Mouse (Mus musculus) midbrain, postnatal 0 days (tissue): Measurements from ENCODE around the gene Hps6. TPM values are rescaled to one million over a fixed set of nuclear protein-coding genes. Genes with fewer than 3 reads are reported as not detected.

Source experiments
- ATAC-seq: fragments of 200-750 bp; cut with Nextera tagmentation; 2 replicates; pipeline ENCODE4 v1.8.0; 2017; ENCODE audit warnings: moderate number of reproducible peaks, mild to moderate bottlenecking, moderate TSS enrichment, moderate library complexity; ENCODE audit not compliant: low FRiP score
- DNase-seq: peaks from one replicate; pipeline ENCODE4 v3.0.0-alpha.2; 2015; ENCODE audit warnings: low spot score
- H3K27ac ChIP-seq: fragments of 300-500 bp; sonication (generic); 2 replicates; pipeline ENCODE4 v1.5.1; 2014; ENCODE audit warnings: low read depth, mild to moderate bottlenecking, low read length, mixed read lengths
- H3K27me3 ChIP-seq: fragments of 300-500 bp; sonication (generic); 2 replicates; pipeline ENCODE4 v1.6.1; 2014; ENCODE audit warnings: low read length, control low read depth, mixed read lengths; ENCODE audit not compliant: insufficient read depth
- H3K36me3 ChIP-seq: fragments of 300-500 bp; sonication (generic); 2 replicates; pipeline ENCODE4 v1.6.1; 2014; ENCODE audit warnings: low read length, control low read depth, mixed read lengths; ENCODE audit not compliant: insufficient read depth
- H3K4me1 ChIP-seq: fragments of 300-500 bp; sonication (generic); 2 replicates; pipeline ENCODE4 v1.6.1; 2014; ENCODE audit warnings: mild to moderate bottlenecking, control low read depth, antibody characterized with exemption, low read length, mixed read lengths; ENCODE audit not compliant: insufficient read depth
- H3K4me2 ChIP-seq: fragments of 300-500 bp; sonication (generic); 2 replicates; pipeline ENCODE4 v1.6.1; 2014; ENCODE audit warnings: low read depth, mild to moderate bottlenecking, low read length, mixed read lengths; ENCODE audit not compliant: poor library complexity, severe bottlenecking
- H3K4me3 ChIP-seq: fragments of 300-500 bp; sonication (generic); 2 replicates; pipeline ENCODE4 v1.5.1; 2014; ENCODE audit warnings: low read depth, mild to moderate bottlenecking, low read length, moderate library complexity
- H3K9ac ChIP-seq: fragments of 300-500 bp; sonication (generic); replicated peaks from 2 replicates; pipeline ENCODE4 v1.6.1; 2014; ENCODE audit warnings: mild to moderate bottlenecking, low read length, moderate library complexity, mixed read lengths; ENCODE audit not compliant: poor library complexity, severe bottlenecking
- H3K9me3 ChIP-seq: fragments of 300-500 bp; sonication (generic); 2 replicates; pipeline ENCODE4 v1.6.1; 2016; ENCODE audit warnings: low read length, control low read depth
- CTCF ChIP-seq: IDR thresholded peaks from 2 replicates; pipeline ENCODE4 v1.5.1; 2016; ENCODE audit warnings: antibody characterized with exemption, mild to moderate bottlenecking
- WGBS: fragments of 180-500 bp; shearing (Covaris S2); extraction: QIAGEN DNeasy Blood & Tissue Kit; methylation state at CpG from one replicate; pipeline ENCODE4 v1.1.7; 2014; 5-methylcytosine and 5-hydroxymethylcytosine counted together
- polyA plus RNA-seq: library from polyadenylated mRNA; unstranded; fragments of >200 nt; fragmentation: Nextera tagmentation; extraction: Ambion mirVana; gene quantifications from 2 replicates; pipeline ENCODE4 v1.2.1, GENCODE M21; 2015
- total RNA-seq: library from RNA; depleted of rRNA; stranded (reverse); fragments of >200 nt; gene quantifications from 2 replicates; pipeline ENCODE4 v1.2.3, GENCODE M21; 2014

The Hps6 gene
- total and polyA plus RNA-seq, 2 experiments from 2014 or later: 3.9 to 9.4 TPM

DNA sequence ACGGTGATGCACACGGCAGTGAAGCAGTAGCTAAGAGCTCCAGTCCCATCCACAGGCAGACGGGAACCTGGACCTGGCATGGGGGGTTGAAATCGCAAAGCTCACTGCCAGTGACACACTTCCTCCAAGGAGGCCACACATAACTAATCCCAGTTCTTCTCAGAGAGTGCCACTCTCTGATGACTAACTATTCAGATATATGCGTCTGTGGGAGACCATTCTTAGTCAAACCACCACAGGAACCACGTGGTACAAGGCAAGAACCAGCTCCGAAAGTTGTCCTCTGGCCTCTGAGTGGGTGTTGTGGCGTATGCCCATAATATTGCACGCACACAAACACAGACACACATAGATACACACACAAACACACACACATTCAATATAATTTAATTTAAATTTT lies 1.0 kb upstream of the Hps6 start:
- Histone ChIP-seq H3K4me3 (no peak overlapping the region), H3K4me2 (no peak overlapping the region), H3K9ac (no peak overlapping the region), H3K36me3 (no peaks in the 10 kb centered on the region), H3K4me1 (0 out of 2 replicates have a peak, but pooled peaks cover 5% of the 10 kb centered on the region), H3K9me3 (no peaks in the 10 kb centered on the region), H3K27ac (no peak overlapping the region), H3K27me3 (0 out of 2 replicates have a peak, but pooled peaks cover 8% of the 10 kb centered on the region)
- DNase-seq (no peak), ATAC-seq (no peak)
- WGBS: 89% methylated on average over 9 of the region's 9 CpGs
- no peak for TF ChIP-seq CTCF

DNA sequence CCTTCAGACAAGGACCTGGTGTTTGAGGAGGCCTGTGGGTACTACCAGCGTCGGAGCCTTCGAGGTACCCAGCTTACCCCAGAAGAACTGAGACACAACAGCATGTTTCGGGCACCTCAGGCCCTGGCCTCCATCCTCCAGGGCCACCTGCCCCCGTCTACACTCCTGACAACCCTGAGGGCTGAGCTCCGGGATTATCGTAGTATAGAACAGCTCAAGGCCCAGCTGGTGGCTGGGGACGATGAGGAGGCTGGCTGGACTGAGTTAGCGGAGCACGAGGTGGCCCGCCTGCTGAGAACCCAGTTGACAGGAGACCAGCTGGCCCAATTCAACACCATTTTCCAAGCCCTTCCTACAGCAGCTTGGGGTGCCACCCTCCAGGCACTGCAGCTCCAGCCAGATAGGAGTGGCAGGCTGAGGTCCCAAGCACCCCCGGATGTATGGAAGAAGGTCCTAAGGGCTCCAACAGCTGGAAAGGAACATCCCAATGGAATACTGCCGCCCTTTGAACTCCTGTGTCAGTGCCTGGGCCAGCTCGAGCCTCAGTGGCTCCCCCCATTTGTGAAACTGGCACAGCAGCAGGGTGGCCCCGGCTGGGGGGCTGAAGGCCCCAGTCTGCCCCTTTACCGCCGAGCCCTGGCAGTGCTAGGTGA lies 1.6 kb downstream of the Hps6 start:
- Histone ChIP-seq H3K4me3 (no peak overlapping the region), H3K9ac (no peak overlapping the region), H3K9me3 (no peaks in the 10 kb centered on the region), H3K4me1 (0 out of 2 replicates have a peak, but pooled peaks cover 5% of the 10 kb centered on the region), H3K27me3 (0 out of 2 replicates have a peak, but pooled peaks cover 8% of the 10 kb centered on the region), H3K36me3 (no peaks in the 10 kb centered on the region), H3K4me2 (no peak overlapping the region), H3K27ac (no peak overlapping the region)
- no peak for ATAC-seq
- no peak for DNase-seq
- 63% methylated on average over 17 of the region's 17 CpGs for WGBS
- TF ChIP-seq CTCF: no peak

DNA sequence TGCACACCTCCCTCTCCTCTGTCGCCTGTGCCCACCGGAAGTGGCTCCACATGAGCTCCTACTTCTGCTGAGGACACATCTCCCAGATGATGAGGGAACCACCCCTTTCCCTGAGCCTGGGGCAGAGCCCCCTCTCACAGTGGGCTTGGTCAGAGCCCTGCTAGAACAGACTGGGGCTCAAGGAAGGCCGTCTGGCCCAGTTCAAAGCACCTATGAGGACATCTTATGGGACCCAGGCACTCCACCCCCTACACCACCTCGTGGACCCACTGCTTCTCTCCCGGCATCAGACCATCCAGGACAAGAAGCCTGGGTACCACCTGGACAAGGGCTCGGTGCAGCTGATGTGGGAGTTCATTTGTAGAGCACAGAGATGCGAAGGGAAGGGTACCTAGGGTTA lies 2.4 kb downstream of the Hps6 start:
- no peak for ATAC-seq
- H3K4me2 ChIP-seq: no peak overlapping the region
- H3K27me3 ChIP-seq: 0 out of 2 replicates have a peak, but pooled peaks cover 8% of the 10 kb centered on the region
- no peaks in the 10 kb centered on the region for H3K9me3 ChIP-seq
- 0 out of 2 replicates have a peak, but pooled peaks cover 5% of the 10 kb centered on the region for H3K4me1 ChIP-seq
- 92% methylated on average over 7 of the region's 7 CpGs for WGBS
- H3K4me3 ChIP-seq: no peak overlapping the region
- H3K36me3 ChIP-seq: no peaks in the 10 kb centered on the region
- no peak overlapping the region for H3K27ac ChIP-seq
- TF ChIP-seq CTCF: no peak
- no peak for DNase-seq
- no peak overlapping the region for H3K9ac ChIP-seq

DNA sequence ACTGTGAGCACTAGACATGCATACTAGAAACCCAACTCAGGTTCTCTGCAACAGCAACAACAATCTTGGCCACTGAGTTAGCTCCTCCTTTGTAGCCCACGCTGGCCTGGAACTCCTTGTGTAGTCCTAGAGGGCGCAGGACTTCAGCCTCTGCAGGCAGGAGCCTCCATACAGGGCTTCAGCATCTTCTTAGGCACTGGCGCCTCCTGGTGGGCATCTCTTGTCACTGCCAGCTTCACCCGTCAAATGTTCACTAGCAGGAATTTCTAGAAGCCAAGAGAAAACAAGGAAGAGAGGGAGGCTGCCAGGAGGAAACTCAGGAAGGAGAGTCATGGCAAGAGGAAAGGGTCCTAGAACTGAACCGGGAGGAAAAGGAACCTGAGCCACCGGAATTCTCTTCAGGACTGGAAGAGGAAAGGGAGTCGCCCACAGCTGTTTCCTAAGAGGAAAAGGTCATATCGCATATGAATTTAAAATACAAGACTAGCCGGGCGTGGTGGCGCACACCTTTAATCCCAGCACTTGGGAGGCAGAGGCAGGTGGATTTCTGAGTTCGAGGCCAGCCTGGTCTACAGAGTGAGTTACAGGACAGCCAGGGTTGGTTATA lies 11.4 kb downstream of the Hps6 start:
- H3K4me2 ChIP-seq: no peak overlapping the region
- H3K4me3 ChIP-seq: no peak overlapping the region
- no peak overlapping the region for H3K9ac ChIP-seq
- H3K4me1 ChIP-seq: no peaks in the 10 kb centered on the region
- H3K27me3 ChIP-seq: no peaks in the 10 kb centered on the region
- no peak overlapping the region for H3K27ac ChIP-seq
- TF ChIP-seq CTCF: peak; percentile 93
- 44% methylated on average over 12 of the region's 12 CpGs for WGBS
- ATAC-seq (peak; percentile 68; the same call in 1 of the 2 replicates), DNase-seq (peak; percentile 92)
- H3K36me3 ChIP-seq: no peaks in the 10 kb centered on the region
- no peaks in the 10 kb centered on the region for H3K9me3 ChIP-seq

DNA sequence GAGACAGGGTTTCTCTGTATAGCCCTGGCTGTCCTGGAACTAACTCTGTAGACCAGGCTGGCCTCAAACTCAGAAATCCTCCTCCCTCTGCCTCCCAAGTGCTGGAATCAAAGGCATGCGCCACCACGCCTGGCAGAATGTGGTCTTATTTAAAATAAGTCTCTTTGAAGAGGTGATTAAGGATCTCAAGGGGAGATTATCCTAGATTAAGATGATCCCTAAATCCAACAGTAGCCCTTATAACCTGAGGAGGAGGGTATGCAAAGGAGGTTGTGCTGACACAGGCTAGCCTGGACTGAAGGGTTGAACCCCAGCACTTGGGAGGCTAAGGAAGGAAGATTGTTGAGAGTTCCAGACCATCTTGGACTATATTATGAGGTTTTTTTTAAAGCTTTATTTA lies 12.7 kb downstream of the Hps6 start:
- H3K4me3 ChIP-seq: no peak overlapping the region
- no peak for ATAC-seq
- H3K9me3 ChIP-seq: no peaks in the 10 kb centered on the region
- DNase-seq: no peak
- H3K27me3 ChIP-seq: no peaks in the 10 kb centered on the region
- no peaks in the 10 kb centered on the region for H3K36me3 ChIP-seq
- H3K9ac ChIP-seq: no peak overlapping the region
- no peak for TF ChIP-seq CTCF
- H3K4me1 ChIP-seq: no peaks in the 10 kb centered on the region
- no peak overlapping the region for H3K27ac ChIP-seq
- 45% methylated on average over 2 of the region's 2 CpGs for WGBS
- no peak overlapping the region for H3K4me2 ChIP-seq

DNA sequence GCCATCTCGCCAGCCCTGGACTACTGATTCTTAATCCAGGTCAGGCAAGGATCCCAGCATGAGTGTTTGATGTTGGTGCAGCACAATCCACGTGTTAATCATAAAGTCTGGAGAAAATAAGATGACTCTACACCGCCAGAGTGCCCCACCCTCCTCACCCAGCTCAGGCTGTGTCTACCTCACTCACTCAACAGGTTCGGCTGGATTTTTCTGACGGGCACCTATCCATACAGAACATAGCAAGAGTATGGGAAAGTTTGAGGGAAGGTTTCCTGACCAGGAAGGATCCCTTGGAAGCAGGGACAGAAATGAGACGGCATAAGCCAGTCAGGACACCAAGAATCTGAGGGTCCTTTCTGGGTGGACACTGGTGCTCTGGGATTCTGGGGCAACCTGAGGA lies 21.7 kb downstream of the Hps6 start:
- no peak for ATAC-seq
- H3K9me3 ChIP-seq: no peaks in the 10 kb centered on the region
- H3K9ac ChIP-seq: no peak overlapping the region
- no peaks in the 10 kb centered on the region for H3K36me3 ChIP-seq
- H3K4me1 ChIP-seq: no peaks in the 10 kb centered on the region
- TF ChIP-seq CTCF: no peak
- no peak for DNase-seq
- no peaks in the 10 kb centered on the region for H3K27me3 ChIP-seq
- no peak overlapping the region for H3K4me3 ChIP-seq
- 83% methylated on average over 6 of the region's 6 CpGs for WGBS
- H3K4me2 ChIP-seq: no peak overlapping the region
- no peak overlapping the region for H3K27ac ChIP-seq
